Mouse (Mus musculus) stomach, embryonic 14.5 days (tissue): ENCODE results near the gene Nol9. TPM values are rescaled to one million over a fixed set of nuclear protein-coding genes. Genes with fewer than 3 reads are reported as not detected.

Source experiments
- ATAC-seq: fragments of 200-750 bp; cut with Nextera tagmentation; 2 replicates; pipeline ENCODE4 v1.8.0; 2017; ENCODE audit warnings: low read depth, moderate TSS enrichment; ENCODE audit not compliant: insufficient number of reproducible peaks, insufficient read depth, low FRiP score
- H3K27ac ChIP-seq: fragments of 300-500 bp; sonication (generic); 2 replicates; pipeline ENCODE4 v1.5.1; 2014; ENCODE audit warnings: mild to moderate bottlenecking, low read length, moderate library complexity, mixed read lengths
- H3K27me3 ChIP-seq: fragments of 300-500 bp; sonication (generic); 2 replicates; pipeline ENCODE4 v1.6.1; 2014; ENCODE audit warnings: low read length, control low read depth, mixed read lengths; ENCODE audit not compliant: control insufficient read depth, insufficient read depth
- H3K36me3 ChIP-seq: fragments of 300-500 bp; sonication (generic); 2 replicates; pipeline ENCODE4 v1.6.1; 2014; ENCODE audit warnings: mild to moderate bottlenecking, control low read depth, low read length, moderate library complexity, mixed read lengths; ENCODE audit not compliant: control insufficient read depth, insufficient read depth
- H3K4me1 ChIP-seq: fragments of 300-500 bp; sonication (generic); 2 replicates; pipeline ENCODE4 v1.6.1; 2014; ENCODE audit warnings: low read length, control low read depth, mixed read lengths; ENCODE audit not compliant: control insufficient read depth, insufficient read depth
- H3K4me2 ChIP-seq: fragments of 300-500 bp; sonication (generic); replicated peaks from 2 replicates; pipeline ENCODE4 v1.6.1; 2014; ENCODE audit warnings: low read depth, low read length, control low read depth
- H3K4me3 ChIP-seq: fragments of 300-500 bp; sonication (generic); 2 replicates; pipeline ENCODE4 v1.5.1; 2014; ENCODE audit warnings: low read depth, low read length, control low read depth
- H3K9ac ChIP-seq: fragments of 300-500 bp; sonication (generic); replicated peaks from 2 replicates; pipeline ENCODE4 v1.6.1; 2014; ENCODE audit warnings: low read depth, mild to moderate bottlenecking, control low read depth, low read length, moderate library complexity, mixed read lengths
- H3K9me3 ChIP-seq: fragments of 300-500 bp; sonication (generic); 2 replicates; pipeline ENCODE4 v1.6.1; 2016; ENCODE audit warnings: low read depth, low read length, control low read depth; ENCODE audit not compliant: control insufficient read depth
- WGBS: fragments of 180-500 bp; shearing (Covaris S2); extraction: QIAGEN DNeasy Blood & Tissue Kit; methylation state at CpG from one replicate; pipeline ENCODE4 v1.1.7; 2014; 5-methylcytosine and 5-hydroxymethylcytosine counted together
- polyA plus RNA-seq: library from polyadenylated mRNA; unstranded; fragments of >200 nt; fragmentation: Nextera tagmentation; extraction: Ambion mirVana; gene quantifications from 2 replicates; pipeline ENCODE4 v1.2.1, GENCODE M21; 2014

Nol9 gene
- polyA plus RNA-seq: 29.5 and 30.0 TPM in 2 replicates

GRCm38 (mm10) chr4:152038985-152039830 lies at the start of gene Nol9:
Gene Nol9 (plus strand): TSS chr4:152039321.
- ATAC-seq: peak; percentile 89
- H3K27ac ChIP-seq: 0 out of 2 replicates have a peak within 1 kb of the TSS, but pooled peaks have one; percentile 4
- peaks cover 8% of the 10 kb centered on the region; the same call in 1 of the 2 replicates for H3K4me1 ChIP-seq
- peak within 1 kb of the TSS; percentile 92 for H3K9ac ChIP-seq
- peak within 1 kb of the TSS; percentile 94 for H3K4me2 ChIP-seq
- under 1% methylated on average over 84 of the region's 86 CpGs for WGBS
- H3K9me3 ChIP-seq: no peaks in the 10 kb centered on the region
- peaks cover 28% of the 10 kb centered on the region for H3K36me3 ChIP-seq
- H3K27me3 ChIP-seq: no peaks in the 10 kb centered on the region
- peak within 1 kb of the TSS; percentile 100 for H3K4me3 ChIP-seq

GRCm38 (mm10) chr4:151992091-151992490 lies 47.0 kb upstream of the Nol9 start:
- Histone ChIP-seq H3K4me2 (no peak overlapping the region), H3K4me3 (no peak overlapping the region), H3K27ac (no peak overlapping the region), H3K9ac (no peak overlapping the region), H3K4me1 (peaks cover 27% of the 10 kb centered on the region; the same call in 1 of the 2 replicates), H3K9me3 (no peaks in the 10 kb centered on the region), H3K27me3 (no peaks in the 10 kb centered on the region), H3K36me3 (peaks cover 24% of the 10 kb centered on the region)
- 92% methylated on average over 9 of the region's 9 CpGs for WGBS
- ATAC-seq: no peak

- Histone ChIP-seq H3K27me3 (no peaks in the 10 kb centered on the region), H3K27ac (no peak overlapping the region), H3K9me3 (no peaks in the 10 kb centered on the region), H3K4me1 (peaks cover 22% of the 10 kb centered on the region; the same call in 1 of the 2 replicates), H3K9ac (no peak overlapping the region), H3K4me3 (no peak overlapping the region), H3K36me3 (peaks cover 24% of the 10 kb centered on the region), H3K4me2 (no peak overlapping the region)
- WGBS: 77% methylated on average over 6 of the region's 6 CpGs
- ATAC-seq: no peak
Measured at GRCm38 (mm10) chr4:151993035-151993434, 46.1 kb upstream of the Nol9 start.

GRCm38 (mm10) chr4:151994228-151995171 lies 44.6 kb upstream of the Nol9 start:
- H3K4me3 ChIP-seq: peak overlapping the region; percentile 97
- H3K27ac ChIP-seq: peak overlapping the region; percentile 82; the same call in 1 of the 2 replicates
- peaks cover 24% of the 10 kb centered on the region for H3K36me3 ChIP-seq
- no peaks in the 10 kb centered on the region for H3K9me3 ChIP-seq
- no peak for ATAC-seq
- peaks cover 16% of the 10 kb centered on the region; the same call in 1 of the 2 replicates for H3K4me1 ChIP-seq
- 1% methylated on average over 55 of the region's 61 CpGs for WGBS
- peak overlapping the region; percentile 76 for H3K4me2 ChIP-seq
- peak overlapping the region; percentile 98 for H3K9ac ChIP-seq
- H3K27me3 ChIP-seq: no peaks in the 10 kb centered on the region

GRCm38 (mm10) chr4:151995371-151996172 lies 43.5 kb upstream of the Nol9 start:
- H3K9ac ChIP-seq: peak overlapping the region; percentile 98
- H3K4me2 ChIP-seq: peak overlapping the region; percentile 76
- H3K9me3 ChIP-seq: no peaks in the 10 kb centered on the region
- no peaks in the 10 kb centered on the region for H3K27me3 ChIP-seq
- H3K27ac ChIP-seq: peak overlapping the region; percentile 82
- WGBS: 1% methylated on average over 73 of the region's 111 CpGs
- no peak; the same call in 1 of the 2 replicates for ATAC-seq
- H3K4me1 ChIP-seq: peaks cover 16% of the 10 kb centered on the region; the same call in 1 of the 2 replicates
- H3K4me3 ChIP-seq: peak overlapping the region; percentile 97
- peaks cover 21% of the 10 kb centered on the region for H3K36me3 ChIP-seq

- peak; percentile 96 for ATAC-seq
- peak within 1 kb of the TSS; percentile 86 for H3K27ac ChIP-seq
- peak within 1 kb of the TSS; percentile 98 for H3K9ac ChIP-seq
- peak within 1 kb of the TSS; percentile 97 for H3K4me3 ChIP-seq
- H3K9me3 ChIP-seq: no peaks in the 10 kb centered on the region
- H3K4me1 ChIP-seq: peaks cover 16% of the 10 kb centered on the region; the same call in 1 of the 2 replicates
- H3K27me3 ChIP-seq: no peaks in the 10 kb centered on the region
- WGBS: under 1% methylated on average over 92 of the region's 94 CpGs
- H3K36me3 ChIP-seq: peaks cover 13% of the 10 kb centered on the region
- H3K4me2 ChIP-seq: peak within 1 kb of the TSS; percentile 76
Measured at GRCm38 (mm10) chr4:151996173-151996950, 42.8 kb upstream of the Nol9 start, which contains the start of gene Phf13. Gene Phf13 (minus strand): TSS chr4:151996258.

GRCm38 (mm10) chr4:151996951-151997222 lies 42.2 kb upstream of the Nol9 start:
- Histone ChIP-seq H3K9ac (peak overlapping the region; percentile 65), H3K27me3 (no peaks in the 10 kb centered on the region), H3K36me3 (peaks cover 8% of the 10 kb centered on the region), H3K9me3 (no peaks in the 10 kb centered on the region), H3K4me3 (peak overlapping the region; percentile 97), H3K27ac (peak overlapping the region; percentile 86), H3K4me1 (peaks cover 16% of the 10 kb centered on the region; the same call in 1 of the 2 replicates), H3K4me2 (peak overlapping the region; percentile 62)
- 4% methylated on average over 13 of the region's 13 CpGs for WGBS
- no peak for ATAC-seq
